In genomic region chr11:114567814-114568800, GRCm38 (mm10) we compare ENCODE assay signal across 11 mouse cellular contexts.
DNase-seq lines count a peak whose midpoint lies in the region; ATAC-seq and TF ChIP-seq lines count a peak whose summit lies in the region.
"Had no signal": no experiment of that assay in that cellular context is flagged by ENCODE, and none has a peak within 500 bp of the region (broad histone marks: within the 10 kb centered on the region; RNA-seq: fewer than 3 reads in every experiment).

No protein-coding gene starts in this region.

- H3K4me2 ChIP-seq in hindbrain, postnatal 0 days (ENCODE audit: low read depth, low read length) = no peak overlapping the region
- no peak overlapping the region for H3K4me2 ChIP-seq in hindbrain, embryonic 15.5 days
- H3K4me2 ChIP-seq in neural tube, embryonic 13.5 days = peak overlapping the region; percentile 34
- H3K4me2 ChIP-seq: lung, embryonic 14.5 days had no signal

- peak; percentile 37 for DNase-seq in hindbrain, embryonic 10.5 days (ENCODE audit: low spot score)
- no peak for DNase-seq in hindbrain, postnatal 0 days (ENCODE audit: low spot score)
- DNase-seq in embryonic facial prominence, embryonic 10.5 days (ENCODE audit: low spot score) = no peak
- DNase-seq in lung, postnatal 14 days = no peak
- no peak for DNase-seq in adipocyte (ENCODE audit: low spot score)
- DNase-seq: kidney, postnatal 14 days; lung, embryonic 14.5 days; thymus, postnatal 14 days had no signal

- no peak overlapping the region for H3K9ac ChIP-seq in hindbrain, postnatal 0 days (replicated peaks; ENCODE audit: low read length)
- H3K9ac ChIP-seq in hindbrain, embryonic 15.5 days = 0 out of 2 replicates have a peak overlapping the region, but pooled peaks have one; percentile 13
- H3K9ac ChIP-seq in neural tube, embryonic 13.5 days = peak overlapping the region; percentile 43; the same call in 1 of the 2 replicates
- H3K9ac ChIP-seq: lung, embryonic 14.5 days had no signal

- peaks cover 51% of the 10 kb centered on the region for H3K27me3 ChIP-seq in hindbrain, embryonic 10.5 days (ENCODE audit: insufficient read depth, poor library complexity, severe bottlenecking)
- no peaks in the 10 kb centered on the region for H3K27me3 ChIP-seq in hindbrain, postnatal 0 days (ENCODE audit: insufficient read depth, low read length)
- peaks cover 47% of the 10 kb centered on the region for H3K27me3 ChIP-seq in embryonic facial prominence, embryonic 10.5 days (replicated peaks; ENCODE audit: low read depth, poor library complexity, severe bottlenecking)
- no peaks in the 10 kb centered on the region for H3K27me3 ChIP-seq in hindbrain, embryonic 15.5 days
- H3K27me3 ChIP-seq in neural tube, embryonic 13.5 days = no peaks in the 10 kb centered on the region

- ATAC-seq in hindbrain, postnatal 0 days = no peak
- 0 out of 2 replicates have a peak, but pooled peaks have one; percentile 23 for ATAC-seq in hindbrain, embryonic 15.5 days (ENCODE audit: low FRiP score, low read depth)
- no peak for ATAC-seq in neural tube, embryonic 13.5 days (ENCODE audit: low read depth)
- no peak for ATAC-seq in erythroblast, adult 5-6 weeks (replicated peaks; ENCODE audit: low FRiP score, poor library complexity, severe bottlenecking)

- H3K36me3 ChIP-seq in hindbrain, embryonic 10.5 days = no peaks in the 10 kb centered on the region
- no peaks in the 10 kb centered on the region for H3K36me3 ChIP-seq in hindbrain, postnatal 0 days (ENCODE audit: insufficient read depth, low read length)
- H3K36me3 ChIP-seq in embryonic facial prominence, embryonic 10.5 days (replicated peaks) = no peaks in the 10 kb centered on the region
- H3K36me3 ChIP-seq in hindbrain, embryonic 15.5 days = no peaks in the 10 kb centered on the region
- H3K36me3 ChIP-seq in neural tube, embryonic 13.5 days = no peaks in the 10 kb centered on the region

- 3% methylated on average over 21 of the region's 21 CpGs for WGBS in hindbrain, embryonic 10.5 days
- 18% methylated on average over 21 of the region's 21 CpGs for WGBS in hindbrain, postnatal 0 days
- WGBS in embryonic facial prominence, embryonic 10.5 days = 5% methylated on average over 21 of the region's 21 CpGs
- WGBS in hindbrain, embryonic 15.5 days = 9% methylated on average over 21 of the region's 21 CpGs
- 9% methylated on average over 21 of the region's 21 CpGs for WGBS in neural tube, embryonic 13.5 days

- no peak for TF ChIP-seq CTCF in hindbrain, postnatal 0 days (IDR thresholded peaks at IDR 0.05; ENCODE audit: low read depth)

- H3K4me1 ChIP-seq in hindbrain, embryonic 10.5 days (replicated peaks) = peaks cover 35% of the 10 kb centered on the region
- no peaks in the 10 kb centered on the region for H3K4me1 ChIP-seq in hindbrain, postnatal 0 days (ENCODE audit: insufficient read depth, low read length)
- peaks cover 31% of the 10 kb centered on the region for H3K4me1 ChIP-seq in embryonic facial prominence, embryonic 10.5 days
- peaks cover 22% of the 10 kb centered on the region for H3K4me1 ChIP-seq in hindbrain, embryonic 15.5 days (replicated peaks)
- peaks cover 23% of the 10 kb centered on the region for H3K4me1 ChIP-seq in neural tube, embryonic 13.5 days (replicated peaks)

- H3K4me3 ChIP-seq in hindbrain, embryonic 10.5 days = peak overlapping the region; percentile 21; the same call in 1 of the 2 replicates
- H3K4me3 ChIP-seq in hindbrain, postnatal 0 days (ENCODE audit: low read length) = no peak overlapping the region
- peak overlapping the region; percentile 35 for H3K4me3 ChIP-seq in embryonic facial prominence, embryonic 10.5 days
- H3K4me3 ChIP-seq in hindbrain, embryonic 15.5 days = no peak overlapping the region
- no peak overlapping the region for H3K4me3 ChIP-seq in neural tube, embryonic 13.5 days

- peaks cover 11% of the 10 kb centered on the region for H3K9me3 ChIP-seq in hindbrain, embryonic 10.5 days
- H3K9me3 ChIP-seq in hindbrain, postnatal 0 days (ENCODE audit: low read length) = 0 out of 2 replicates have a peak, but pooled peaks cover 3% of the 10 kb centered on the region
- H3K9me3 ChIP-seq in embryonic facial prominence, embryonic 10.5 days = peaks cover 11% of the 10 kb centered on the region
- H3K9me3 ChIP-seq in hindbrain, embryonic 15.5 days = no peaks in the 10 kb centered on the region
- H3K9me3 ChIP-seq in neural tube, embryonic 13.5 days = 0 out of 2 replicates have a peak, but pooled peaks cover 6% of the 10 kb centered on the region

- peak overlapping the region; percentile 53 for H3K27ac ChIP-seq in hindbrain, embryonic 10.5 days
- no peak overlapping the region for H3K27ac ChIP-seq in hindbrain, postnatal 0 days
- peak overlapping the region; percentile 7; the same call in 1 of the 2 replicates for H3K27ac ChIP-seq in embryonic facial prominence, embryonic 10.5 days (replicated peaks)
- H3K27ac ChIP-seq in hindbrain, embryonic 15.5 days (replicated peaks) = peak overlapping the region; percentile 29
- peak overlapping the region; percentile 71 for H3K27ac ChIP-seq in neural tube, embryonic 13.5 days (replicated peaks)

Comparison
In these comparisons a context has a peak if more than half of its experiments do, and no peak if none do; other contexts are left out.
1. H3K4me3 ChIP-seq: peak in hindbrain, embryonic 10.5 days (single experiment) and embryonic facial prominence, embryonic 10.5 days (single experiment); none in hindbrain, postnatal 0 days (single experiment), hindbrain, embryonic 15.5 days (single experiment) and neural tube, embryonic 13.5 days (single experiment).